Mouse (Mus musculus) layer of hippocampus, adult 2 months (tissue): ENCODE measurements at regions not wholly inside any gene's neighbourhood (a gene's known extent, or its start where the extent isn't known, plus 50 kb on each side); places are given as distances from the start of the nearest gene placed in this dataset.
A peak's percentile ranks its signal among the peaks of the same experiment; 100 is the strongest.

ENCODE experiments used
- DNase-seq, 2 experiments: peaks; one replicate each; pipeline ENCODE4 v3.0.0; 2022; ENCODE audit warnings: low spot score in 2 of 2
- H3K27ac ChIP-seq: fragments of 200-600 bp; 2 replicates; pipeline ENCODE4 v1.8.1; 2022
- H3K4me3 ChIP-seq: fragments of 200-600 bp; 2 replicates; pipeline ENCODE4 v1.8.1; 2022; ENCODE audit warnings: mild to moderate bottlenecking
- CTCF ChIP-seq: fragments of 200-600 bp; conservative IDR thresholded peaks from 2 replicates; pipeline ENCODE4 v1.8.1; 2022; ENCODE audit warnings: antibody characterized with exemption, mild to moderate bottlenecking, moderate library complexity

- Histone ChIP-seq H3K4me3 (no peak overlapping the region; the same call in 1 of the 2 replicates), H3K27ac (no peak overlapping the region)
- peak in 1 of 2 experiments; percentile 3 for DNase-seq
- no peak for TF ChIP-seq CTCF
Observed at GRCm38 (mm10) chr7:70129963-70130362, 236.6 kb downstream of the Nr2f2 start.

- no peak for DNase-seq
- TF ChIP-seq CTCF: no peak
- no peak overlapping the region for H3K4me3 ChIP-seq
- H3K27ac ChIP-seq: no peak overlapping the region
Observed at GRCm38 (mm10) chr7:70122818-70123217, 243.7 kb downstream of the Nr2f2 start.

GRCm38 (mm10) chr7:70119517-70119916 lies 247.0 kb downstream of the Nr2f2 start:
- Histone ChIP-seq H3K27ac (no peak overlapping the region), H3K4me3 (no peak overlapping the region)
- DNase-seq: no peak
- TF ChIP-seq CTCF: no peak

DNA sequence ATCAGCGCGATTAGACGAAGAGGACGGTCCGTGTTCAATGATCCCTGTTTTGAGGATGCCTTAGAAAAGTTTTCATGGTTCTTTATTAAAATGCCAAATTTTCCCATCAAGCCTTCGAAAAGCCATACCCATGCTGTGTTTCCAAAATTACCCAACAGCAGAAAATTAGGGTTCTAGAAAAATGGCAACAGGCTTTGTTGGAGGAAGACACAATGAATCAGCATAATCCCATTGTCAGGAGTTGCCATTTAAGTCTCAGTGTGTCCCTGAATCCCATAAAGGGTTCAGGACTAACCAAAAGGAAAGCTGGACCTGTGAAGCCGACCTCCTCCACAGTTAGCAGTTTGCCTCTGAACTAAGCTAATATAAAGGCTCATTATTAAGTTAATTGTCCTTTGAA lies 247.6 kb downstream of the Nr2f2 start:
- no peak for TF ChIP-seq CTCF
- Histone ChIP-seq H3K4me3 (peak overlapping the region; percentile 49), H3K27ac (peak overlapping the region; percentile 72)
- DNase-seq: no peak

- peak; percentile 27 to 59 for DNase-seq
- Histone ChIP-seq H3K27ac (peak overlapping the region; percentile 72), H3K4me3 (peak overlapping the region; percentile 49)
- TF ChIP-seq CTCF: peak; percentile 50
Observed at GRCm38 (mm10) chr7:70117930-70118922, 248.3 kb downstream of the Nr2f2 start.

- DNase-seq: no peak
- H3K27ac ChIP-seq: no peak overlapping the region
- no peak overlapping the region for H3K4me3 ChIP-seq
- TF ChIP-seq CTCF: no peak
Observed at GRCm38 (mm10) chr7:70109013-70109412, 257.5 kb downstream of the Nr2f2 start.

DNA sequence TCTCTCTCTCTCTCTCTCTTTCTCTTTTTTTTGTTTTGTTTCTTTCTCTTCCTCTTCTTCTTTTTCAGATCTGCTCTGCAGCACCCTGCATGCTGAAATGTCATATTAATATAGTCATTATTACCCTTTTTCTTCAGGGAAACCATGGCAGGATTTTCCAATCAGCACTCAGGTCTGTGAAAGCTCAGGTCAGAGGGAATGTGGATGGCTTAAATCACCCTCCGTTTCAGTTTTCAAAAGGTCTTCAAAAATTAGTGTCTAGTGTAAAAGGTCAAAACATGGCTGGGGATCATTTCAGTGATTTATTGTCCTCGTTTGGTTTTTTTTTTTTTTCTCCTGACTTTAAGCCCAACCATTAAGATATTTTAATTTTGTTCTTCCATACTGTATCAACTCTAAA lies 261.5 kb downstream of the Nr2f2 start:
- Histone ChIP-seq H3K4me3 (no peak overlapping the region), H3K27ac (no peak overlapping the region)
- no peak for DNase-seq
- no peak for TF ChIP-seq CTCF

DNA sequence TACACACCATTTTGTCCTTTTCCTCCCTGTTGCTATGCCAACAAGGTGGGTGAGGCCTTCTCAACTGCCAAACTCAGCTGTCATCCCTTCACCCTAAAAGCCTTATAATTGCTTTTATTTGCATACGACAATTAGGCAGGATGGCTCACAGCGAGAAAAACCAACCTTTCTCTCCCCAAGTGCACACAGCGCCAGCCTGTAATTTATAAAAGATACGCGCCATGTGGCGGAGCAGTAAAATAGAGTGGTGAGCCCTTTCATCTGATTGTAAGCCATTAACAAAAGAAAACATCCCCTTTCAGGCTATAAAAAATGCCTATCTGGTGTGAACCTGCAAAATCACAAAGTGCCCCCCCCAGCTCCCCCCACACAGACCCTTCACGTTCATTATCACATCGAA lies 262.0 kb downstream of the Nr2f2 start:
- DNase-seq: no peak
- TF ChIP-seq CTCF: no peak
- no peak overlapping the region for H3K4me3 ChIP-seq
- H3K27ac ChIP-seq: no peak overlapping the region

DNA sequence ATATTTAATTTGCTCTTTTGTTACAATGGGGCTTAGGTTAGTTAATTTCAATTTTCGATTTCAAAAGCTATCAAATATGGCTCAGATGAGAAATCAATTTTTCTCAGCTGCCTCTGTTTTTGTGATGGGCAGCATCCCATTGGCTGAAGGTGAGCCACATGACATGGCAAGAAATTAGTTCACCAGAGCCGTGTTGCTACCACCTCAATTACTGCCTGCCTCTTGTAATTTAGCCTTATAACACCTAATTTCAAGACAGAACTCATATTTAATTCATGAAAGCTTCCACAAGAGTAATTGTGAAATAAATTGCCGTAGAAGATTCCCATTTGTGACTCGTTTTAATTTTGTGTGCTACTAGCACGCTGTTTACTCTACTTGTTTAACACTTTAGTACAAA lies 262.9 kb downstream of the Nr2f2 start:
- Histone ChIP-seq H3K4me3 (no peak overlapping the region), H3K27ac (no peak overlapping the region)
- no peak for DNase-seq
- no peak for TF ChIP-seq CTCF

DNA sequence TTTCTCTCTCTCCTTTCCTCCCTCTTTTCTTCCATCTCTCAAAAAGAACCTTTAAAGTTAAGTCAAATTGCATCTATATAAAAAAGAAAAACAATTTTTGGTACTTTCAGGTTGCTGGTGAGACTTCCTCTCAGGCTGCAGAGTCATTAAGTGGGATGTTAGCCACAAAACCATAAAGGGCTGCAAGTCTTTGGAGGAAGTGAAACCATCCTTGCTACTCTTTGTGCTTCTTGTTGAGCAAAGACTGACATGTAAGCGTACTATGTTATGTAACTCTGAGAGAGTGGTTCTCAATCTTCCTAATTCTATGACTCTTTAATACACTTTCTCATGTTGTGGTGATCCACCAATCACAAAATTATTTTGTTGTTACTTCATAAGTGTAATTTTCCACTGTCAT lies 267.5 kb downstream of the Nr2f2 start:
- no peak overlapping the region for H3K27ac ChIP-seq
- no peak for TF ChIP-seq CTCF
- no peak for DNase-seq
- H3K4me3 ChIP-seq: no peak overlapping the region

DNA sequence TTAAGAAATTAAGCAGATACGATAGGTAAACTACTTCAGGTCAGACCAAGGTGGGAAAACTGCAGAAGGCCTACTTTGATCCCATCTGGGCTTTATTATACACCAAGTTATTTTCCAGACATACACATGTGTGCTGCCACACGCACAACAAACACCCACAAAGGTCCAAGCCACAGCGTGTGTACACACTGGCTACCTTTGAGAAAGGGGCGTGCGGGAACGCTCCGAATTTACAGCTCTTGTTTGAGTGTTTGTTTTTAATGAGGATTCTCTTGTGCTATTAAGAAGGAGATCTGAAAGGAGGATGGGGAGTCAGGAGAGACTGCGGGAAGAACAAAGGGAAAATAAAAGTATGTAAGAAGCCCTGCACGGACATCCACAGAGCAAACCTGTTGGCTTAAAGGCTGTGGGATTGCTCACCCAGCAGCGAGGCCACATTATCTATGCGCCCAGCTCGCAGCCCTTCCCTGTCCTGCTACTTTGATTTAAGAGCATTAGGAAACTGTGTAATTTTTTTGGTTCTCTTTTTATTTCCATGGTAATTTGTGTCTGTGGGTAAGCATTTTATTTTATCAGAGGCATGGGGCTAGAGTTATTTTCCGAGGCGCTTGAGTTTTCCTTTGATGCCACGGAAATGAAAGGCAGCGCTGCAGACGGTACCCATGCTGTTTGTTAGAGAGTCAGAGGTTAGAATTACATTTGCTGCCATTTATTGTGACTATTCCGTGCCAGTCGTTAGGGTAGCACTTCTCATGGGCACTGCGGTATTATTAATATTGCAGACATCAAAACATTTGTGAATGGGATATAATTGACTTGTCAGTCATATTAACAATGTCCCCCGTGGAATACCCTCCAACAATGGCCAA lies 272.4 kb downstream of the Nr2f2 start:
- DNase-seq: no peak
- no peak for TF ChIP-seq CTCF
- Histone ChIP-seq H3K4me3 (no peak overlapping the region), H3K27ac (no peak overlapping the region)

- DNase-seq: no peak
- no peak for TF ChIP-seq CTCF
- no peak overlapping the region for H3K27ac ChIP-seq
- H3K4me3 ChIP-seq: no peak overlapping the region
Observed at GRCm38 (mm10) chr7:70092089-70092488, 274.4 kb downstream of the Nr2f2 start.

- TF ChIP-seq CTCF: no peak
- no peak for DNase-seq
- Histone ChIP-seq H3K4me3 (no peak overlapping the region), H3K27ac (no peak overlapping the region)
Observed at GRCm38 (mm10) chr7:70089121-70089520, 277.4 kb downstream of the Nr2f2 start.
